Mouse (Mus musculus): ENCODE results near the gene Dcun1d2. TPM values are rescaled to one million over a fixed set of nuclear protein-coding genes. Genes with fewer than 3 reads are reported as not detected.

Gene Dcun1d2
- polyA plus RNA-seq, 1 experiment from 2014 or later: 29.4 TPM

DNA sequence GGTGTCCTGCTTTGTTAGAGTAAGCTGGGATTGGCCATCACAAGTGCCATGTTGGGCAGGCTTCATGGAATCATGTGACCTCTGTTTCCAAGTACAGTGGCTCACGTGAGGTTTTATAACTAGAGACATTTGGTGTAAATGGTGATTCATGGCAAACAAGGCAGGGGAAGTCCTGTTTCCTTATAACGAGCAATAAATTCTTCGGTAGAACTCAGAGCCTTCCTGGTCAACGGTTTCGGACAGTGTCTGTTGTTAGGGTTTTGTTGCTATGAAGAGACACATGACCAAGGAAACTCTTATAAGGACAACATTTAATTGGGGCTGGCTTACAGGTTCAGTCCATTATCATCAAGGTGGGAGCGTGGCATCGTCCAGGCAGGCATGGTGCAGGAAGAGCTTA, 13.1 kb upstream of the Dcun1d2 start:
- peaks cover 79% of the 10 kb centered on the region for H3K36me3 ChIP-seq
- 94% methylated on average over 7 of the region's 7 CpGs for WGBS

DNA sequence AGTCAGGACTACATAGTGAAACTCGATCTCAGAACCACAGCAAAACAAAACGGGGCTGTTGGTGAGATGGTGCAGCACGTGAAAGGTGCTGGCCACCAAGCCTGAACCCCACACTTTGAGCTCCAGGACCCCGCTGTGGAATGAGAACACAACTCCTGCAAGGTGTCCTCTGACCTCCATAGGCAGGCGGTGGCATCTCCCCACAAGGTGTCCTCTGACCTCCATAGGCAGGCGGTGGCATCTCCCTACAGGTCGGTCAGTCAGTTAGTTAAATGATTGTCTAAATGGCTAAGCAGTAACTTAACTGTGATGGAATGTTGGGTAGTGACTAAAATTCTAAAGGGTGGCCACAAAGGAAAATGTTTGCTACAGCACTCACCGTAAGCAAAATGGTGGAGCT, 11.6 kb upstream of the Dcun1d2 start:
- Histone ChIP-seq H3K9me3 (replicated peaks) (no peaks in the 10 kb centered on the region), H3K9ac (no peak overlapping the region), H3K4me1 (no peaks in the 10 kb centered on the region), H3K4me3 (replicated peaks) (no peak overlapping the region), H3K27ac (replicated peaks) (no peak overlapping the region), H3K36me3 (peaks cover 79% of the 10 kb centered on the region), H3K4me2 (replicated peaks) (no peak overlapping the region), H3K27me3 (no peaks in the 10 kb centered on the region)
- 94% methylated on average over 8 of the region's 8 CpGs for WGBS
- ATAC-seq (ENCODE audit: insufficient number of reproducible peaks, low FRiP score, low TSS enrichment, low read depth): no peak

More for the DNA sequence above, 13.1 kb upstream of the Dcun1d2 start:
- H3K4me1 ChIP-seq: no peaks in the 10 kb centered on the region
- no peaks in the 10 kb centered on the region for H3K9me3 ChIP-seq (replicated peaks)
- no peak overlapping the region for H3K9ac ChIP-seq
- H3K4me3 ChIP-seq (replicated peaks): no peak overlapping the region
- no peaks in the 10 kb centered on the region for H3K27me3 ChIP-seq
- ATAC-seq (ENCODE audit: insufficient number of reproducible peaks, low FRiP score, low TSS enrichment, low read depth): no peak
- no peak overlapping the region for H3K27ac ChIP-seq (replicated peaks)
- no peak overlapping the region for H3K4me2 ChIP-seq (replicated peaks)

DNA sequence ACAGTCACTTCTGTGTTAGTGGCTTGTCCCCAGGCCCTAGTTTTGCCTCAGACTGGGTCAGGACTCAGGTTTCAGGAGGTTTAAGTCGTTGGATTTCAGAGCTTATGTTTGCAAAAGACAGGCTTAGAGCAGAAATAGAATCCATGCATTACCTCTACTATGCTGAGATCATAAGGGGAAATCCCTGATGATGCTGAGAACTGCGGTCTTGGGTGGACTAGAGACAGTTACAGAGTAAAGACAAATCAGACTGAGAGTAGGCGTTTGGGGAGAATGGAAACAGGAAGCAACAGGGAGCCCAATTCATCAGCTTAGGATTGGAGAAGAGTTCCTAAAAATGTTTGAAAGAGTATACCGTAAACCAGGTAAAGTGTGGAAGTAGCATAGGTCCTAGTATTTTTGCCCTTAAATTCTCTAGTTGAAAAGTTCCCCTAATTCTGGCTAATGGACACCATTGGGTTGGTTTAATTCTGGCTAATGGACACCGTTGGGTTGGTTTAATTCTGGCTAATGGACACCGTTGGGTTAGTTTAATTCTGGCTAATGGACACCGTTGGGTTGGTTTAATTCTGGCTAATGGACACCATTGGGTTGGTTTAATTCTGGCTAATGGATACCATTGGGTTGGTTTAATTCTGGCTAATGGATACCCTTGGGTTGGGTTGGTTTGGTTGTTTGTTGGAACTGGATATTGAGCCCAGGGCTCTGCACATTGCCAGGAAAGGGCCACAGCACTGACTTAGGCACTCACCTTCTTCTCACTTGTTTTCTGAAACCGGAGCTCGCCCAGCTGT, 5.9 kb upstream of the Dcun1d2 start:
- Histone ChIP-seq H3K9ac (no peak overlapping the region), H3K27ac (replicated peaks) (no peak overlapping the region), H3K36me3 (peaks cover 52% of the 10 kb centered on the region), H3K4me2 (replicated peaks) (no peak overlapping the region), H3K27me3 (no peaks in the 10 kb centered on the region), H3K4me3 (replicated peaks) (no peak overlapping the region), H3K9me3 (replicated peaks) (no peaks in the 10 kb centered on the region), H3K4me1 (peaks cover 5% of the 10 kb centered on the region; the same call in 1 of the 2 replicates)
- 88% methylated on average over 9 of the region's 9 CpGs for WGBS
- no peak for ATAC-seq (ENCODE audit: insufficient number of reproducible peaks, low FRiP score, low TSS enrichment, low read depth)

DNA sequence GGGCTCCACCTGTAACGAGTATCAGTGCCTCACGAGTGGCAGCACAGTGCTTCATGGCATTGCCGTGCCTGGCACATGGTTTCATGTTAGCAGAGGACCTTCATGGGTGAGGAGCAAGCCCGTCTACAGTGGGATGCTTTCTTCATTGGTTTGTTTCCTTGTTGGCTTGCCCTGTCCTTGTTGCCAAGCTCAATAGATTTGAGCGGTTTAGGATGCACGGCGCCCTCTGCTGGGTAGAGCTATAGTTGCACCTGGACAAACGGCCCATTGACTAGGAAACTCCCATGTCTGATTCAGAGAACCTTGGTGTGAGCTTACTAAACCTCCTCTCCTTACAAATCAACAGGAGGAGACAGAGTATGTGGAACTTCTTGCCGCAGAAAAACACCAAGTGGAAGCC, 4.4 kb upstream of the Dcun1d2 start:
- Histone ChIP-seq H3K9ac (no peak overlapping the region), H3K27ac (replicated peaks) (no peak overlapping the region)
- 29% methylated on average over 9 of the region's 9 CpGs for WGBS

DNA sequence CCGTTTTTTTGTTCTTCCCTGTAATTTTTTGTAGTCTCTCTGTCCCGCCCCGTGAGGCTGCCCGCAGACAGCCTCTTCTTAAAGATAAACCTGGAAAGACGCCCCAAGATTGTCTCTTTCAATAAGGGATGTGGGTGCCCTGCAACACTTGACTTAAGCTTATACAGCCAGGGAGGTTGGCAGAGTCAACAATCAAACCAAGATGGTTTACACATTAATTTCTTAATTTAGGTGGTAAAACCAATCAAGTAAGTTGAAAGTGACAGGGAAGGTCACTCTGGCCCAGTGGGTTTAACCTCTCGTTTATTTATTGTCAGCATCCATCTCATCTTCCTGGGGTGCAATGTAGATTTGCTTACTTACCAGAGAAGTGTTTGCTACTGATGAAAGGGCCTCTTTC, 715 bp upstream of the Dcun1d2 start:
- Histone ChIP-seq H3K27me3 (no peaks in the 10 kb centered on the region), H3K9ac (peak overlapping the region; percentile 59), H3K27ac (replicated peaks) (peak overlapping the region; percentile 13; the same call in 1 of the 2 replicates), H3K4me2 (replicated peaks) (peak overlapping the region; percentile 69), H3K4me3 (replicated peaks) (peak overlapping the region; percentile 84), H3K36me3 (peaks cover 12% of the 10 kb centered on the region; the same call in 1 of the 2 replicates), H3K4me1 (peaks cover 14% of the 10 kb centered on the region), H3K9me3 (replicated peaks) (no peaks in the 10 kb centered on the region)
- 3% methylated on average over 6 of the region's 6 CpGs for WGBS
- ATAC-seq (ENCODE audit: insufficient number of reproducible peaks, low FRiP score, low TSS enrichment, low read depth): no peak

More for the DNA sequence above, 4.4 kb upstream of the Dcun1d2 start:
- Histone ChIP-seq H3K27me3 (no peaks in the 10 kb centered on the region), H3K4me1 (peaks cover 8% of the 10 kb centered on the region; the same call in 1 of the 2 replicates), H3K9me3 (replicated peaks) (no peaks in the 10 kb centered on the region), H3K4me2 (replicated peaks) (no peak overlapping the region), H3K36me3 (peaks cover 48% of the 10 kb centered on the region), H3K4me3 (replicated peaks) (no peak overlapping the region)
- no peak for ATAC-seq (ENCODE audit: insufficient number of reproducible peaks, low FRiP score, low TSS enrichment, low read depth)

DNA sequence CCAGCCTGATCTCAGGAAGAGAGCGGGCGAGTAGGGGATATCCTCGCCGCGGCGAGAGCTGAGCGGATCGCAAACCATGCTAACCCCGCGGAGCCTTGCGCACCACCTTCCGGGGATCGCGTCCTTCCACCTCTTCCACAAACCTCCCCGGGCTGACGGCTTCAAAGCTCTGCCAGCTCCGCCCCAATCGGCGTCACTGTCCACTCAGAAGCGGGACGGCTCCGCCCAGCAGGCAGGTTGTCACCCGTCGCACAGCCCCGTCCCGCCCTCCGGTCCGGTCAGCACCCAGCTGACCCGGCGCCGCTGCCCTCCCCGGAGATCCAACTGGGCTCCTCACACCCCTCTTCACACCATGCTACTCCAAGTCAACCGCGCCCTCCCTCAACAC, 633 bp downstream of the Dcun1d2 start:
- WGBS: under 1% methylated on average over 34 of the region's 34 CpGs
- no peaks in the 10 kb centered on the region for H3K9me3 ChIP-seq (replicated peaks)
- peaks cover 14% of the 10 kb centered on the region for H3K4me1 ChIP-seq
- ATAC-seq (ENCODE audit: insufficient number of reproducible peaks, low FRiP score, low TSS enrichment, low read depth): peak; percentile 73
- peak overlapping the region; percentile 87 for H3K4me2 ChIP-seq (replicated peaks)
- peak overlapping the region; percentile 81 for H3K27ac ChIP-seq (replicated peaks)
- no peaks in the 10 kb centered on the region for H3K27me3 ChIP-seq
- peak overlapping the region; percentile 59 for H3K9ac ChIP-seq
- H3K36me3 ChIP-seq: peaks cover 2% of the 10 kb centered on the region; the same call in 1 of the 2 replicates
- peak overlapping the region; percentile 84 for H3K4me3 ChIP-seq (replicated peaks)

DNA sequence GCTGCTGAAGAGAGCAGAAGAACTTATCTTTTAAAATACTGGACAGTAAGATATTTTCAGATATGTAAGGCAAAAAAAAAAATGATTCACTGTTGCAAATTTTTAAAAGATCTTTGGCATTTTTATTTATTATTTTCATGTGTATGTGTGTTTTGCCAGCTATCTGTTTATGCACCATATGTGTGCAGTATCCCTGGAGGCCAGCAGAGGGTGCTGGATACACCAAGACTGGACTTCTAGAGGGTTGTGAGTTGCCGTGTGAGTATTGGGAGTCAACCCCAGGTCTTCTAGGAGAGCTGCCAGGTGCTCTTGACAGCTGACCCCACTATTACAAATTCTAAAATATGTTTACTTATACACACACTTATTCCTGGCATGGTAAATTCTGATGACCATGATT, 4.7 kb downstream of the Dcun1d2 start:
- H3K4me1 ChIP-seq: peaks cover 6% of the 10 kb centered on the region
- H3K36me3 ChIP-seq: no peaks in the 10 kb centered on the region
- H3K4me3 ChIP-seq (replicated peaks): no peak overlapping the region
- no peak for ATAC-seq (ENCODE audit: insufficient number of reproducible peaks, low FRiP score, low TSS enrichment, low read depth)
- no peak overlapping the region for H3K9ac ChIP-seq
- WGBS: 77% methylated on average over 1 of the region's 1 CpGs
- no peak overlapping the region for H3K4me2 ChIP-seq (replicated peaks)
- H3K27me3 ChIP-seq: no peaks in the 10 kb centered on the region
- no peaks in the 10 kb centered on the region for H3K9me3 ChIP-seq (replicated peaks)
- no peak overlapping the region for H3K27ac ChIP-seq (replicated peaks)

DNA sequence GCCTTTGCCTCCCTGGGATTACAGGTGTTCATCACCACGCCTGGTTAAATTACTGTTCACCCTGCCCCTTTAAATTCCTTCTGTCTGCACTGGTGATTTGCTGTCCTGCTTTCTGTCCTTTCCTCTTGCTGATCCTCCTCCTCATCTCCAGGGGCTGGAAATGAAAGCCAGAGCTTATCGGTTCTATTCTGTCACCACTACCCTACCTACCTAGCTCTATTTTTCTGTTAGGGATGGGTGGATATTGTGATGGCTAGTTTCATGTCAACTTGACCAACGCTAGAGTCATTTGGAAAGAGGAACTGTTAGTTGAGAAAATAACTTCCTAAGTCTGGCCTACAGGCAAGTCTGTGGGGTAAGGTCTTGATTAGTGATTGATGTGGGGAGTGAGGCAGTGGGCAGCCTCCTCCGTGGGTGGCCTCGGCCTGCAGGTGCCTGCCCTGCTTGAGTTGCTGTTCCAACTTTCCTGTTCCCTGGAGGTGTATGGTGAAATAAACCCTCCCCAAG, 10.9 kb downstream of the Dcun1d2 start:
- Histone ChIP-seq H3K9me3 (replicated peaks) (no peaks in the 10 kb centered on the region), H3K27ac (replicated peaks) (no peak overlapping the region), H3K4me2 (replicated peaks) (no peak overlapping the region), H3K36me3 (peaks cover 11% of the 10 kb centered on the region), H3K4me3 (replicated peaks) (no peak overlapping the region), H3K4me1 (no peaks in the 10 kb centered on the region), H3K27me3 (no peaks in the 10 kb centered on the region), H3K9ac (no peak overlapping the region)
- ATAC-seq (ENCODE audit: insufficient number of reproducible peaks, low FRiP score, low TSS enrichment, low read depth): no peak
- WGBS: 77% methylated on average over 5 of the region's 5 CpGs

DNA sequence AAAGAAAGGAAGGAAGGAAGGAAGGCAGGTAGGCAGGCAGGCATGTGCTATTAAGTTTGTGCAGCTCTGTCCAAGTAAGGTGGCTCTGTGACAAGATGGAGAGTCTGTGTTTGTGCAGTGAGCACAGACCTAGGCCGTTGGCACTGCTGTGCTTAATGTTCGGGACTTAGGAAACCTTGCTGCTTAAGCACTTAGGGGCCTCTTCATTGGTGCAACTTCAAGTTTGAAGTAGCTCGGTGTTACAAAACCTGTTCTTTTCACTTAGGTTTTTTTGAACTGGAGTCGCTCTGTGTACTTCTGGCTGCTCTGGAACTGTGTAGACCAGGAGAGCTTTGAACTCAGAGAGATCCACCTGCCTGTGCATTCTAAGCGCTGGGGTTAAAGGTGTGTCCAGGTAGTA, 15.1 kb downstream of the Dcun1d2 start:
- Histone ChIP-seq H3K4me3 (replicated peaks) (no peak overlapping the region), H3K4me2 (replicated peaks) (no peak overlapping the region), H3K9me3 (replicated peaks) (no peaks in the 10 kb centered on the region), H3K9ac (no peak overlapping the region), H3K27ac (replicated peaks) (no peak overlapping the region), H3K4me1 (no peaks in the 10 kb centered on the region), H3K27me3 (no peaks in the 10 kb centered on the region), H3K36me3 (peaks cover 42% of the 10 kb centered on the region)
- ATAC-seq (ENCODE audit: insufficient number of reproducible peaks, low FRiP score, low TSS enrichment, low read depth): no peak
- 90% methylated on average over 5 of the region's 5 CpGs for WGBS

DNA sequence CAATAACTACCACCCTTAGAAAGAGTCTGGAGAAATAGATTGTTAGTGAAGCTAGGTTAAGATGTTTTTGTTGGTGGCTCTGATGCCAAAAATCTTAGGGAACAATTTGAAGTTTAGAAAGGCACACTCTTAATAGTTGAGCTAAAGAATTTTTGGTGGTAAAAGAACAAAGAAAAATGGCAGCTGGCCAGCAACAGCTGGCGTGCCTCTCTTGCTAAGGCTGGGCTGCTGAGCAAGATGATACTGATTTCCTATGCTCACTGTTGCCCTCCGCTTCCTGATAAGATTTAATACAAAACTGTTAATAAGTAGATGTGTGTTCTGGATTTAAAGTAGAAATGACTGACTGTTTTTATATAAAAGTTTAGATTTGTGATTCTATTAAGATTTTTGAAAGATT, 20.4 kb downstream of the Dcun1d2 start:
- Histone ChIP-seq H3K4me3 (replicated peaks) (no peak overlapping the region), H3K27me3 (no peaks in the 10 kb centered on the region), H3K9me3 (replicated peaks) (no peaks in the 10 kb centered on the region), H3K27ac (replicated peaks) (no peak overlapping the region), H3K9ac (no peak overlapping the region), H3K4me2 (replicated peaks) (no peak overlapping the region), H3K4me1 (no peaks in the 10 kb centered on the region), H3K36me3 (peaks cover 43% of the 10 kb centered on the region)
- WGBS: 65% methylated on average over 2 of the region's 2 CpGs
- no peak for ATAC-seq (ENCODE audit: insufficient number of reproducible peaks, low FRiP score, low TSS enrichment, low read depth)

DNA sequence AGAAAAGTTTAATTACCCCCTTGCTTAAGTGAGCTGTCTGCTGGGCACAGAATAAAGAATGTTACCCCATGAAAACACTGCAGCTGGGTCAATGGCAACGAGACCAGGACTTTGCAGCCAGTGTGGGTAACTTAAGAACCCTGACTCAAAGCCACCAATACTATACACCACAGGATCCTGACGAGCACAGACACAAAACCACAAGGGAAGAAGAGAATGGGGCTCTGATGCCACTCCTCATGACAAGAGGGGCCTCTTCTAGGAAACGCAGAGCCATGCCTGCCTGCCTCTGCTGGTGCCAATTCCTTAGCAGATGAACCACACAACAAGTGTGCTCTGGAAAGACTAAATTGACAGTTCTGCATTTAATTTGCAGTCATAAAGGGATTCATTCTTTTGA, 24.6 kb downstream of the Dcun1d2 start:
- Histone ChIP-seq H3K4me3 (replicated peaks) (no peak overlapping the region), H3K27me3 (no peaks in the 10 kb centered on the region), H3K27ac (replicated peaks) (0 out of 2 replicates have a peak overlapping the region, but pooled peaks have one; percentile 22), H3K4me1 (no peaks in the 10 kb centered on the region), H3K9ac (no peak overlapping the region), H3K4me2 (replicated peaks) (no peak overlapping the region), H3K36me3 (peaks cover 36% of the 10 kb centered on the region), H3K9me3 (replicated peaks) (no peaks in the 10 kb centered on the region)
- ATAC-seq (ENCODE audit: insufficient number of reproducible peaks, low FRiP score, low TSS enrichment, low read depth): no peak
- 42% methylated on average over 3 of the region's 3 CpGs for WGBS
